Mouse (Mus musculus) cortical plate, adult 2 months (tissue): ENCODE results near the gene A3galt2. TPM values are rescaled to one million over a fixed set of nuclear protein-coding genes. Genes with fewer than 3 reads are reported as not detected.

Experiments
- H3K27ac ChIP-seq: fragments of 200-500 bp; 2 replicates; pipeline ENCODE4 v1.5.1; 2012; ENCODE audit warnings: low read length, control low read depth, inconsistent platforms; ENCODE audit not compliant: insufficient read depth
- H3K4me1 ChIP-seq: fragments of 200-500 bp; 2 replicates; pipeline ENCODE4 v1.6.1; 2011; ENCODE audit warnings: low read length; ENCODE audit not compliant: control insufficient read depth, insufficient read depth
- H3K4me3 ChIP-seq: fragments of 200-500 bp; 2 replicates; pipeline ENCODE4 v1.5.1; 2011; ENCODE audit warnings: mild to moderate bottlenecking, low read length, control low read depth; ENCODE audit not compliant: insufficient read depth
- CTCF ChIP-seq: fragments of 200-500 bp; IDR thresholded peaks from 2 replicates; pipeline ENCODE4 v1.5.1; 2011; ENCODE audit warnings: mild to moderate bottlenecking, control low read depth, low read length; ENCODE audit not compliant: insufficient read depth; ENCODE audit errors: extremely low read depth
- POLR2A ChIP-seq: fragments of 200-500 bp; IDR thresholded peaks from 2 replicates; pipeline ENCODE4 v1.6.1; 2011; ENCODE audit warnings: mild to moderate bottlenecking, low read length, control low read depth; ENCODE audit not compliant: insufficient read depth; ENCODE audit errors: extremely low read depth
- polyA plus RNA-seq: library from polyadenylated mRNA; depleted of rRNA; stranded (reverse); fragments of >200 nt; gene quantifications from 2 replicates; pipeline ENCODE4 v1.2.3, GENCODE M21; 2012

A3galt2 gene
- polyA plus RNA-seq, 1 experiment = 0.35 TPM

DNA sequence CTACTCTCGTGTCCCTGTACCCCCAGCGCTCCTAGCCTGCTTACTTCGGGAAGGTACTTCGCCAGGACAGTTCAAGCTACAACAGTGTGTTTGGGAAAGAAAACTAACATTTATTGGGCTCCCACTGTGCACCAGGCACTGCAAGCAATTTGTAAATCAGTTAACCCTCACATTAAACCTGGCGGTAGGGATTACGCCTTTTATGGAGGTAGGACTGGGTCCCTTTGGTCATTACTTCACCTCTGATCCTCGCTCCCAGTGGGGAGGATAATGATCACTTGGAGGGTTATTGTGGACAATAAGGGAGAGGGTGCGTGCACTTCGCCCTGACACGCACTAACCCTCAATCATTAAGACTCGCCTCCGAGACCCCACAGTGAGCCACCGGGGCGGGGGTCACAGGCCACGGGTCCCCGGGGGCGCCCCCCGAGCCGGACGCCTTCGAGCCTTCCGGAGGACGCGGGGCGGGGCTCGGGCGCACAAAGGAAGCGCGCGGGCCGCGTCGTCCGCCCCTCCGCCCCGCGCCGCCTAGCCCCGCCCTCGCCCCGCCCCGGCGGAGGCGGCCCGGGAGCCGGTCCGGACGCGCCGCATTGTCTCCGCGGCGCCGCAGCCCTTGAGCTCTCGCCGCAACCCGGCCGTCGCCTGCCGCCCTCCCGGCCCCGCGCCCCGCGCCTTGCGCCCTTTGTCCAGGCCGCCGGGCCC, 28.0 kb upstream of the A3galt2 start:
- peaks cover 13% of the 10 kb centered on the region for H3K4me1 ChIP-seq

DNA sequence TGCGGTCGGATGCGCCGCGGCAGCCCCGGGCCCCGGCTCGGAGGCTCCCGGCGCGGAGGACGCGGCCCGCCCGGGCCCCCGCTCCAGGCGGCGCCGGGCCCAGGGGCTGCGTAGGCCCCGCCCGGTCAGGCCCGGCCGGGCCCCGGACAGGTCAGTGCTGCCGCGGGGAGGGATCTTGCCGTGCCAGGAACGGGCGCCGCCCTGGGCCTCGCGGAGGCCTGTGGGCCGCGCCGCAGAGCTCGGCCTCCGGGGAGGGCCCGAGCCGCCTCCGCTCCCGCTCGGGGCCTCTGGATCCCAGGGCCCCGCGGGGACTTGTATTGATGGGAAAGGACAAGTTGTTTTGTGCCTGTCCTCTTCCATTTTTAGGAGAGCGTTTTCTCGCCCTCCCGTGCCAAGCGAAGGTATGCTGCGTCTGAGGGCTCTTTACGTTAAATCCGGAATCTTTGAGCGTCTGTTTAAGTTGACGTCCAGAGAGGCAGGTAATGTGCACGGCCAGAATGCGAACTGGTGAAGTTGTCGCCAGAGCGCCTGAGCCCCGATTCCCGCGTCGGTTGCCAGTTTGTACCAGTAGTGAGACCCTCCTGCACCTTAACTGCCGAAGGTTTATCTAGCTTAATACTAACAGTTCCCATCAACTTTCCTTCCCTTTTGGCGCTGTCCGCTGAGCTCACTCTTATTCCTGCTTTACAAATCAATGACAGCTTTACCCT, 27.3 kb upstream of the A3galt2 start:
- TF ChIP-seq POLR2A = no peak
- no peak for TF ChIP-seq CTCF
- H3K4me1 ChIP-seq = peaks cover 13% of the 10 kb centered on the region

More for the DNA sequence above, 28.0 kb upstream of the A3galt2 start:
- peak overlapping the region; percentile 95 for H3K27ac ChIP-seq
- TF ChIP-seq POLR2A (0 out of 2 replicates have a peak, but pooled peaks have one; percentile 53), CTCF (no peak)
- peak overlapping the region; percentile 69 for H3K4me3 ChIP-seq

DNA sequence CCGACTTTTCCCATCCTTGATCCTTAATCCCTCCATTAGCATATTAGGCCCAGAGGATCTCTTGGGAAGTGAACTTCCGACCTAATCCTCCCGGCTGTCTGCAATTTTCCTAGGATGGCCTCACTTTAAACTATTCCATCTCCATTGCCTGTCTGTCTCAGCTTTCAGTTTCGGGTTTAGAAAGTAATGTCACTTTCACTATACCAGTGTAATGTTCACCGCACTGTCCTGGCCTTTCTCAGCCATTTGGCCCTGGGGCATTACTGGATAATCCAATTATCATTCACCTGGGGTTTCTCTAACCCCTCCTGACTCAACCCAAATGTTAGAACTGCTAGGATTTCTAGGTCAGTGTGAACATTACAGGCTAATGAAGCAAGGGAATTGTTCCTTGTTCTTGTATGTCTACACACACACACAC, 26.7 kb upstream of the A3galt2 start:
- Histone ChIP-seq H3K4me3 (peak overlapping the region; percentile 69), H3K4me1 (peaks cover 16% of the 10 kb centered on the region), H3K27ac (peak overlapping the region; percentile 72; the same call in 1 of the 2 replicates)
- TF ChIP-seq CTCF = no peak
- TF ChIP-seq POLR2A = no peak

More for the DNA sequence above, 27.3 kb upstream of the A3galt2 start:
- H3K27ac ChIP-seq = peak overlapping the region; percentile 72
- H3K4me3 ChIP-seq = peak overlapping the region; percentile 69

DNA sequence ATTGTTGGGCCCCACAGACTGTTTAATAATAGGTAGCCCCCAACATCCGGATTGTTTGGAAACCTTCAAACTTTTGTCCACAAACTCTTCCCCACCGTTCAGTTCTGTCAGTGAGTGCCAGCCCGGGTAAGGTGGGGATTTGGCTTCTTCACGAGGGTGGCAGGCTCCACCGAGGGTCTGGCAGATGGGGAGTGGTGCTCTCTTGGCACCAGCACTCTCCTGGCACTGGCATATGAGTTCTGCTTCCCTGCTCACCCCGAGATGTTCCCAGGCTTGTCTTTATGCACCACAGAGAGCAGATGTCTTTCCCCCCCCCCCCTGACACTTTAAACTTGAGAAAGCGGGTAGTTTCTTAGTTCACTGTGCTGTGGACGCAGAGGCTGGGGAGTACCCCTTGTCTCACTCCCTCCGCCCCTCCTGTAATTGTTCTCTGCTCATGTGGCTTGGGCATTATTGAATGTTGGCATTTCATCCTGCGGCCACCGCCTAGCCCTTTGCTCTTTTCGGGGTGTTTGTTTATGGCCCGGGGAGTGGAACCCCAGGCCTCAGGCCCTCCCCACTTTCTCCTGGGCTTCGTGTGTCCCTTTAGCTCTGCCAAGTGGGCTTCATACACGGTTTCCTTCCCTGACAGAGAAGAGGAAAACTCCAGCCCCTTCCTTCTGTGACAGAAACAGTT, 26.0 kb upstream of the A3galt2 start:
- TF ChIP-seq POLR2A (no peak), CTCF (no peak)
- H3K4me3 ChIP-seq = peak overlapping the region; percentile 69
- H3K4me1 ChIP-seq = peaks cover 24% of the 10 kb centered on the region
- peak overlapping the region; percentile 72; the same call in 1 of the 2 replicates for H3K27ac ChIP-seq

- Histone ChIP-seq H3K27ac (no peak overlapping the region), H3K4me3 (peak overlapping the region; percentile 69), H3K4me1 (peaks cover 28% of the 10 kb centered on the region)
- no peak for TF ChIP-seq CTCF
These were observed 25.5 kb upstream of the A3galt2 start for GRCm38 (mm10) chr4:128729709-128730037.

GRCm38 (mm10) chr4:128730271-128730670, 24.9 kb upstream of the A3galt2 start:
- Histone ChIP-seq H3K4me3 (no peak overlapping the region), H3K27ac (no peak overlapping the region), H3K4me1 (peaks cover 30% of the 10 kb centered on the region)
- TF ChIP-seq POLR2A (no peak), CTCF (no peak)

GRCm38 (mm10) chr4:128732794-128733193, 22.4 kb upstream of the A3galt2 start:
- TF ChIP-seq POLR2A (no peak), CTCF (no peak)
- Histone ChIP-seq H3K4me3 (no peak overlapping the region), H3K4me1 (peaks cover 32% of the 10 kb centered on the region), H3K27ac (no peak overlapping the region)

GRCm38 (mm10) chr4:128733496-128733895, 21.7 kb upstream of the A3galt2 start:
- Histone ChIP-seq H3K27ac (peak overlapping the region; percentile 49), H3K4me3 (no peak overlapping the region), H3K4me1 (peaks cover 32% of the 10 kb centered on the region)
- TF ChIP-seq POLR2A (no peak), CTCF (no peak)

DNA sequence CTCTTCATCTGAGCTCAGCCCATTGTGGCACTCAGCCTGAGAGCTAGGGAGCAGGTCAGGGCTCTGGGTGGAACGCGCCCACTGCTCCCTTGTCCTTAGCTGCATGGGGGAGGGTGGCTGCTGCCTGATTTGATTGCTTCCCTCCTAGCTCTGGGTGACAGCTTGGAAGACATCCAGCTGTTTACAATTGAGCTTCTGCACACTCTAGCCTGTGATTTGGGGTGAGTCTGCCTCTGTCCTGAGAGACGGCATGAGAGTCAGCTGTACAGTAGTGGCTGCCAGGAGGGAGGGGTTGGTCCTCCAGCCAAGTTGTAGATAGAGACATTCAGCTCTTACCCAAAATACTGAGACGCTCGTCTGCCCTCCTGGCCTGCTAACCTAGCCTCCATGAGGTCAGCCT, 20.9 kb upstream of the A3galt2 start:
- peak overlapping the region; percentile 49 for H3K27ac ChIP-seq
- no peak overlapping the region for H3K4me3 ChIP-seq
- TF ChIP-seq CTCF (no peak), POLR2A (no peak)
- H3K4me1 ChIP-seq = peaks cover 32% of the 10 kb centered on the region
